Mouse (Mus musculus) brain, adult 2 months (tissue): ENCODE data around the gene Megf6.

Source experiments
- DNase-seq: peaks from one replicate; pipeline ENCODE4 v3.0.0; 2011; ENCODE audit warnings: low read depth, low spot score

Gene Megf6

DNA sequence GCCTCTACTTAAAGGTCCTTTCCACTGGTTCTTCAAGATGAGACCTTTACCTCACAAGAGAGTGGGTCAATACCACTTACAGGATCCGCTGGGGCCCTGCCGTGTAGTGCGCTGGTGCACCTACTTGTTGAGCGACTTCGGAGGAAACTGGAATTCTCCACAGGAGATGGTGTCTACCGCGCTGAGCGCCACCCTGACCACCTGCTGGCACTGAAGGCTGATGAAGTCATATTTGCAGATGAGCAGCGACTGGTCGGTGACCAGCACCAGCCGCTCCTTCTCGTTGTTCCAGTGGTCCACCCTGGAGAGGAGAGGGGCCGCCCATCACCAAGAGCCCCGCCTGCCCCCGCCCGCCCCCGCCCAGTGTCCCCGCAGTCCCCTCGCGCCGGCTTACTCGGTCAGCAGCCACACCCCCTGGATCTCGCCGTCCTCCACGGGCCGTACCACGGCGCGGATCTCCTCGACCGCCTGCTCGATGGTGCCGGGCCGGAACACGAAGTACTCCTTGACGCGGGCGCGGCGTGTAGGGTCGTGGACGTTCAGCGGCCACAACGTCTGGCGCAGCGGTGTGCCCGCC, 10.5 kb upstream of the Megf6 start:
- DNase-seq, result peak; percentile 52

- DNase-seq, result peak; percentile 99
Observed at GRCm38 (mm10) chr4:154160538-154161390, 9.8 kb upstream of the Megf6 start, which contains the start of gene Tprgl. TSS of gene Tprgl (minus strand) at chr4:154160666.

GRCm38 (mm10) chr4:154163296-154163695, 7.2 kb upstream of the Megf6 start:
- DNase-seq, result peak; percentile 88

- peak; percentile 63 for DNase-seq
Observed at GRCm38 (mm10) chr4:154167053-154167452, 3.5 kb upstream of the Megf6 start.

- no peak for DNase-seq
Observed at GRCm38 (mm10) chr4:154170021-154170420, 509 bp upstream of the Megf6 start.

DNA sequence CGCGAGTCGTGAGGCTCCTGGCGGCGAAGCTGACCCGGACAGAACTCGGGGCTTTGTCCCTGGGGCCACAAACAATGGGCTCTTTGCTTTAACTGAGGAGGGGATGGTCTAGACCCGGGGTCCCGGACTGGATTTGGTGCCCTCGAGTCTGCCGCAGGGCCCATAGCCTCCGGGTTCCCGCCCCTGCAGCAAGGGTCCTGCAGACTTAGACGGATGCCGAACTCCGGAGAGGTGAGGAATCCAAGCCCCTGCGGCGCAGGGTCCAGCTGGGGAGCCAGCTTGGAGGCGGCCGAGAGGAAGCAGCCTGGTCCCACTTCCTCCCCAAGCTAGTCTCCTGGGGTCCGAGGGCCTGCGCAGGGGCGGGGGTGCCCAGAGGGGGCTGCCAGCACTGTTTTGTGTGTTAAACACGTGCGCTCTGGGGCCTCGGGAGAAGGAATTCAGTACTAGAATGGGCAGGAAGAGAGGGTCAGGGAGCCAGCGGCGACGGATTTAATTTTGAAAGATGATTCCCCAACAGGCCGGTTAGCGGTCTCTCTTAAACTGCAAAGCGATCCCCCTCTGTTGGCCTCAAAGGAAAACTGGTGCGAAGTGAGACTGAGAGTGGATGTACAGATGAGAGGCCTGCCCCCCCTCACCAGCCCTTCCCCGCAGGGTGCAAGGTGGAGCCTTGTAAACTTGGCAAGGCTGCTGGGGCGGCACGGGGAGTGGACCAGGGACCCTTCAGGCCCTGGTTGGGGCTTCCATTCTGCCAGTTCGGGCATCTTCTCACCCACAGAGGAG, 811 bp downstream of the Megf6 start:
- DNase-seq, result no peak

DNA sequence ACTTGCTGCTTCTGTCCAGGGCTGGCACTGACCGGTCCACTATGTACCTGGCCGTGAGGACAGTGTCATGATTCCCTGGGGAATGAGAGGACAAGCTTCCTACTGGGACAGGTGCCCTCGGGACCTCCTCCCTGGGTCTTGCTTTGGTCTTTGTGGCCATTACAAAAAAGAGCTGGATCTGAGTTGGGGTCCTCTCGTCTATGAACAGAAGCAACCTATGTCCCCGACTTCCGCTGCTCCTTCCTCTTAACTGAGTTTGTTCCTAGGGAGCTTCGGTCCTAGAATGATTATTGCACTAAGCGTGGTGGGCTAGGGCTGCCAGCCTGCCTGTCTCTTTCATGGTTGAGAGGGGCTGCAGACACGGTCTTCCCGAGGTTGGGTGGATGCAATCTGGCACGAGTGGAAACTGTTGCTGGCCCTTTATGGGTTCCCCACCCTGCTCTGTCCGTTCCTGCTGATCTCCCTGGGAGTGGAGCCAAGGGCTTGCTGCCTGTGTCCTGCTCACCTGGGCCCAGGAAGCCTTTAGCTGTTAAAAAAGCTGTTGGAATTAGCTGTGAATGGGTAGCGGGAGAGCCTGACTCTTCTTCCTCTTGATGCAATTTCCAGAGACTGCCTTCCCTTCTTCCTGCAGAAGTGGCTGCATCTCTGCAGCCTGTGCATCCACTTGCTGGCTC, 1.5 kb downstream of the Megf6 start:
- no peak for DNase-seq

- no peak for DNase-seq
Observed at GRCm38 (mm10) chr4:154177257-154177656, 6.7 kb downstream of the Megf6 start.

GRCm38 (mm10) chr4:154181001-154181400, 10.5 kb downstream of the Megf6 start:
- no peak for DNase-seq

DNA sequence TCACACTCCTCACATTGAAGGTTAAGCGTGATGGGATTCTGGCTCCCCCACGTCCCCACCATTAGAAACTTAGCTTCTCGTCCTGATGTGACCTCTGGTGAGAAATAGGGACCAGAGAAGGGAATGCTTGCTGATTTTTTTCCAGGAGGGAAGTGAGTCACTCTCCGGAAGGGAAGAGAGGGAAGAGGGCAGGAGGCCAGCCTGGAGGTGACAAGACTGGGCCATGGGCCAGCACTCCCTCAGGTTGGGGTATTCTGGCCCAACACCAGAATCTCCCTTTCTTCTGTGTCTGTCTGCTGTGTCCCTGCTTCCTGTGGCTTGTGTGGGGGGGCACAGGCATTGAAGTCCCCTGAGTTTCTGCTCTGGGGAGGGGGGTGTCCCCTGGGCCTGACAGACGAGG, 13.0 kb downstream of the Megf6 start:
- DNase-seq, result no peak

- no peak for DNase-seq
Observed at GRCm38 (mm10) chr4:154185001-154185400, 14.5 kb downstream of the Megf6 start.

DNA sequence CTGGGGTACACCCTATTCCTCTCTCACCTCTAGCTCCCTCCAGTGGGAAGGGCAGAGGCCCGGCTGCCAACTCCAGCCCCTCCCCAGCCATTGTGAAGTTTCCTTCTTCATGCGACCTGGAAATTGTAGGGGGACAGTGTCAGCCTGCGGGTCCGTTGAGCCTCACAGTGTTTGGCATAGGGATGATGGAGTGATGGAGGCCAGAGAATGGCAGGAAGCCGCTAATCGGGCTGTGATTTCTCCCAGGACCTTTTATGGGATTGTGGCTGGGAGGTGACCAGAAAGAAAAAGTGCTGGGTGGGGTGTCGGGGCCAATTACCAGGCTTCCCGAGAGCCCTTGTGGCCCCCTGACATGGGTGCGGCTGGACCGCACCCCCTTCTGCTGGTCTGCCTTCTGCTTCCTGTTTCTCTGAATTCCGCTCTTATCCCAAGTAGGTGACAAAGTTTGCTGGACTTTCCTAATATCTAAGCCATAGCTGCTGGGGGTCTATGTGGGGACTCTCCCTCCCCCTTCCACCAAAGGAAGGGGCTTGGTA, 15.5 kb downstream of the Megf6 start:
- DNase-seq, result no peak

GRCm38 (mm10) chr4:154188948-154189347, 18.4 kb downstream of the Megf6 start:
- no peak for DNase-seq

DNA sequence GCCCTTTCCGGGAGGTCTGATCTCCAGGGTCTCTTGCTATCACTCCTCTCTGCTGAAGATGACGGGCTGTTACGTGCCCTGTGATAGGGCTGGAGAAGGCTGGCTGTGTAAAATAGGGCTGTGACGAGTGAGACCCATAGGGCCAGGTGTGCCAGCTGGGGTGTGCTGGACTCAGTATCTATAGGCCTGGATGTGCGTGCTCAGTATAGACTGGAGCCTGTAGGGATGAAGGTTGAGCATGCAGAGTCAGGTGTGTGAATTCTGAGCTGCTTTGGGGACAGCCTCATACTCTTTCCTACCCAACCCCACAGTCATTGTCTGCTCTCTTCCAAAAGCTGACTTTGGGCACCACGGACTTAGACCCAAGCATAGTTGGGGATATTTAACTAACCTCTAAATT, 27.4 kb downstream of the Megf6 start:
- DNase-seq, result no peak

- no peak for DNase-seq
Observed at GRCm38 (mm10) chr4:154198377-154198961, 27.9 kb downstream of the Megf6 start.

- DNase-seq, result no peak
Observed at GRCm38 (mm10) chr4:154201511-154201910, 31.0 kb downstream of the Megf6 start.

DNA sequence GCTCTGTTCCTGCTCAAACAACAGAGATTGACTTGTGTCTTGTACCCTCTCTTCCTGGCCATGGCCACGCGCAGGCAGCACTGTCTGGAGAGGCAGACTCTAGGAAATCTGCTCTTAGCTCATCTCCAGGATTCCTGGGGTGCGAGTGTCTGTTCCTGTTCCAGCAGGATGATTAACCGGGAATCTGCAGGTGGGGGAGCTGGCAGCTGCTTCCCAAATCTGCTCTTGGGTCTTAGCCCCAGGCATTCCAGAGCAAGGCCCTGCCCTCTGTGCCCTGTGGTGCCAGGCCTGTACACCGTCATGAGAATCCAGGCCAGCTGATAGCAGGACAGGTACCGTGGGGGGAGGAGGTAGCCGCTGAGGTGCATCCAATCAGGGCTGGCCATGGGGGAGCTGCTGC, 34.0 kb downstream of the Megf6 start:
- DNase-seq, result peak; percentile 96

DNA sequence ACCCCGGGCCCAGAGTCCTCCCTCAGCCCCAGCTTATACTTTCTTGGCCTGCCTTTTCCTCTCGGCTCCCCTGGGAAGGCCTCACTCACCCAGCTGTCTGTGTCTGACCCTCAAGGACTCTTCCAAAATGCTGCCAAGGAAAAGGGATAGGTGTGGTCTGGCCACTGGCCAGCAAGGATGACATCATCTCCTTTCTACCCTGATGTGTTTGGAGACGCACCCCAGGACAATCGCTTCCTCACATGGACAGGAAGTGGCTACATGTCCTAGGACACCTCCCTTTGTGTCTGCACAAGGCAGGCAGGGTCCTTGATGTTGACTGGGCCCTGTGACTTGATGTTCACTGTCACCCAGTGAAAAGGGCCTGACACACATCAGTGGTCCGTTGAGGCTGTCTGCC, 34.9 kb downstream of the Megf6 start:
- DNase-seq, result no peak

- peak; percentile 79 for DNase-seq
Observed at GRCm38 (mm10) chr4:154207261-154207660, 36.7 kb downstream of the Megf6 start.

- DNase-seq, result no peak
Observed at GRCm38 (mm10) chr4:154209054-154209453, 38.5 kb downstream of the Megf6 start.

GRCm38 (mm10) chr4:154209825-154210224, 39.3 kb downstream of the Megf6 start:
- DNase-seq, result no peak
